ENCODE assay signal across 17 mouse cellular contexts in genomic region chr15:80601456-80601855, GRCm38 (mm10). TPM values are rescaled to one million over a fixed set of nuclear protein-coding genes. Genes with fewer than 3 reads are reported as not detected.
"Had no signal": no experiment of that assay in that cellular context is flagged by ENCODE, and none has a peak within 500 bp of the region (broad histone marks: within the 10 kb centered on the region; RNA-seq: fewer than 3 reads in every experiment).

No protein-coding gene starts in this region.

- H3K9ac ChIP-seq: liver, embryonic 15.5 days had no signal

- H3K4me3 ChIP-seq: liver, embryonic 15.5 days had no signal

- H3K9me3 ChIP-seq: liver, embryonic 15.5 days had no signal

- H3K27ac ChIP-seq: kidney, postnatal 0 days; liver, embryonic 15.5 days; stomach, postnatal 0 days had no signal

- H3K36me3 ChIP-seq: liver, embryonic 15.5 days had no signal

- ATAC-seq: intestine, embryonic 16.5 days; lung, postnatal 0 days had no signal

- DNase-seq: kidney, adult 8-10 months; kidney, postnatal 36 days; lung, adult 2 months; lung, postnatal 36 days; thymus, postnatal 25 days had no signal

- H3K4me2 ChIP-seq: liver, embryonic 11.5 days; liver, embryonic 15.5 days had no signal

RNA-seq across cellular contexts. Expression of gene Enthd1, which starts 36.5 kb away (rescaled TPM):
- total RNA-seq: layer of hippocampus, adult 18-20 months; layer of hippocampus, postnatal 10 days; left cerebral cortex, postnatal 36 days; megakaryocyte progenitor cell, adult 5-6 weeks; monocyte, adult 5-6 weeks had no signal
- polyA plus RNA-seq: intestine, embryonic 16.5 days; kidney, postnatal 0 days; liver, embryonic 11.5 days; liver, embryonic 15.5 days; lung, adult 2 months; lung, postnatal 0 days; stomach, postnatal 0 days; urinary bladder, adult 2 months had no signal
